17 mouse cellular contexts compared by ENCODE assay signal in the genomic region with DNA sequence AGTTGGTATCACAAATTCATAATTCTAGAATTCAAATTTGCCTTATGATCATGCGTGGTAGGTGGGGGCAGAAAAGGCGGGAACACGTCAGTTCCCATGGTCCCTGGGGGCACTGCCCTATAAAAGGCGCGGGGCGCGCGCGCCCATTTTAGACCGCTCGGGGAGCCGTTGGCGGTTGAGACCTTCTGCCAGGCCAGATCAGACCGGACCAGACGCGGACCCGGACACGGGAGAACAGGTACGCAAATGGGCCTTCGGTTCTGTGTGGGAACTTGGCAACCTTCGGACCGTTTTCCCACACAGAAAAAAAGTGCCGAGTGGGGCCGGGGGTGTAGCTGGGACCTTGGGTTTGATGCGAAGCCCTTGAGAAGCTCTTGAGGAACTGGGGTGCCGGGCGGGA. TPM values are rescaled to one million over a fixed set of nuclear protein-coding genes. Genes with fewer than 3 reads are reported as not detected.
"Had no signal": no experiment of that assay in that cellular context is flagged by ENCODE, and none has a peak within 500 bp of the region (broad histone marks: within the 10 kb centered on the region; RNA-seq: fewer than 3 reads in every experiment).

No protein-coding gene starts in this region.

- H3K27ac ChIP-seq: kidney, embryonic 15.5 days; liver, embryonic 13.5 days had no signal

- H3K9ac ChIP-seq: kidney, embryonic 15.5 days; liver, embryonic 13.5 days had no signal

- H3K36me3 ChIP-seq: kidney, embryonic 15.5 days; liver, embryonic 13.5 days had no signal

- H3K4me3 ChIP-seq: kidney, embryonic 15.5 days; liver, embryonic 13.5 days had no signal

- H3K27me3 ChIP-seq: liver, embryonic 13.5 days had no signal

- H3K4me2 ChIP-seq: kidney, embryonic 15.5 days; liver, embryonic 13.5 days; midbrain, embryonic 11.5 days had no signal

- H3K4me1 ChIP-seq: kidney, embryonic 15.5 days; liver, embryonic 13.5 days had no signal

- DNase-seq: kidney, adult 8-10 months; kidney, postnatal 10 days; kidney, postnatal 4 days; liver, embryonic 13.5 days; lung, adult 2 months; lung, postnatal 14 days; lung, postnatal 4 days; midbrain, embryonic 14.5 days; thymus, adult 18-20 months; thymus, postnatal 36 days had no signal

RNA-seq across cellular contexts. Expression of gene Cxcr3, which starts 38.4 kb away (rescaled TPM):
- total RNA-seq: layer of hippocampus, adult 18-20 months; left cerebral cortex, adult 18-20 months; left cerebral cortex, postnatal 25 days had no signal
- polyA plus RNA-seq: limb, embryonic 11.5 days; neural tube, embryonic 14.5 days had no signal
